ENCODE assay signal across 10 mouse cellular contexts in genomic region chr3:108087329-108087728, GRCm38 (mm10). TPM values are rescaled to one million over a fixed set of nuclear protein-coding genes. Genes with fewer than 3 reads are reported as not detected.
DNase-seq lines count a peak whose midpoint lies in the region; ATAC-seq and TF ChIP-seq lines count a peak whose summit lies in the region.
"Had no signal": no experiment of that assay in that cellular context is flagged by ENCODE, and none has a peak within 500 bp of the region (broad histone marks: within the 10 kb centered on the region; RNA-seq: fewer than 3 reads in every experiment).

No protein-coding gene starts in this region.

- peaks cover 28% of the 10 kb centered on the region for H3K4me1 ChIP-seq in lung, embryonic 14.5 days (ENCODE audit: insufficient read depth)
- peaks cover 44% of the 10 kb centered on the region for H3K4me1 ChIP-seq in intestine, embryonic 15.5 days (replicated peaks)
- H3K4me1 ChIP-seq in stomach, embryonic 15.5 days, result peaks cover 34% of the 10 kb centered on the region

- 83% methylated on average over 3 of the region's 3 CpGs for WGBS in lung, embryonic 14.5 days
- WGBS in intestine, embryonic 15.5 days, result 78% methylated on average over 3 of the region's 3 CpGs
- WGBS in stomach, embryonic 15.5 days, result 75% methylated on average over 3 of the region's 3 CpGs

- H3K4me3 ChIP-seq in gastrocnemius, adult 2 months, result no peak overlapping the region
- peak overlapping the region; percentile 77; the same call in 1 of the 2 replicates for H3K4me3 ChIP-seq in lung, embryonic 14.5 days (ENCODE audit: low read depth, low read length)
- H3K4me3 ChIP-seq in intestine, embryonic 15.5 days (replicated peaks), result no peak overlapping the region
- H3K4me3 ChIP-seq in stomach, embryonic 15.5 days (replicated peaks), result no peak overlapping the region

- H3K27me3 ChIP-seq in lung, embryonic 14.5 days (ENCODE audit: insufficient read depth, low read length), result no peaks in the 10 kb centered on the region
- H3K27me3 ChIP-seq in intestine, embryonic 15.5 days (replicated peaks), result no peaks in the 10 kb centered on the region
- no peaks in the 10 kb centered on the region for H3K27me3 ChIP-seq in stomach, embryonic 15.5 days (replicated peaks)

- peak overlapping the region; percentile 88 for H3K27ac ChIP-seq in gastrocnemius, adult 2 months
- 0 out of 2 replicates have a peak overlapping the region, but pooled peaks have one; percentile 50 for H3K27ac ChIP-seq in lung, embryonic 14.5 days (ENCODE audit: low read depth)
- H3K27ac ChIP-seq in intestine, embryonic 15.5 days, result 0 out of 2 replicates have a peak overlapping the region, but pooled peaks have one; percentile 27
- H3K27ac ChIP-seq in stomach, embryonic 15.5 days, result 0 out of 2 replicates have a peak overlapping the region, but pooled peaks have one; percentile 96
- H3K27ac ChIP-seq: macrophage had no signal

- no peaks in the 10 kb centered on the region for H3K36me3 ChIP-seq in lung, embryonic 14.5 days (ENCODE audit: insufficient read depth)
- H3K36me3 ChIP-seq in intestine, embryonic 15.5 days, result no peaks in the 10 kb centered on the region
- no peaks in the 10 kb centered on the region for H3K36me3 ChIP-seq in stomach, embryonic 15.5 days

- DNase-seq in gastrocnemius, adult 2 months, result no peak
- no peak for DNase-seq in gastrocnemius, adult 8-10 months (ENCODE audit: low spot score in 2 of 2)
- no peak for DNase-seq in lung, embryonic 14.5 days
- DNase-seq in lung, postnatal 36 days, result no peak
- no peak for DNase-seq in urinary bladder, adult 2 months (ENCODE audit: low spot score)
- no peak for DNase-seq in urinary bladder, adult 18-20 months (ENCODE audit: low spot score in 2 of 2)
- DNase-seq: cerebellum, adult 11 months had no signal

- H3K9me3 ChIP-seq in lung, embryonic 14.5 days (ENCODE audit: low read depth, low read length), result no peaks in the 10 kb centered on the region
- no peaks in the 10 kb centered on the region for H3K9me3 ChIP-seq in intestine, embryonic 15.5 days
- H3K9me3 ChIP-seq in stomach, embryonic 15.5 days, result no peaks in the 10 kb centered on the region

- H3K4me2 ChIP-seq in lung, embryonic 14.5 days, result peak overlapping the region; percentile 97
- H3K4me2 ChIP-seq in intestine, embryonic 15.5 days (replicated peaks), result peak overlapping the region; percentile 97
- H3K4me2 ChIP-seq in stomach, embryonic 15.5 days, result peak overlapping the region; percentile 95; the same call in 1 of the 2 replicates

- no peak overlapping the region for H3K9ac ChIP-seq in lung, embryonic 14.5 days
- H3K9ac ChIP-seq in intestine, embryonic 15.5 days, result no peak overlapping the region
- no peak overlapping the region for H3K9ac ChIP-seq in stomach, embryonic 15.5 days

- intact Hi-C loops in gastrocnemius, adult 2 months (cut with DNase I), result no loop called here

- TF ChIP-seq CTCF in gastrocnemius, adult 2 months (IDR thresholded peaks at IDR 0.05), result no peak
- no peak for TF ChIP-seq CTCF in lung, embryonic 14.5 days (IDR thresholded peaks at IDR 0.05; ENCODE audit: low read depth)

- ATAC-seq in lung, embryonic 14.5 days (ENCODE audit: insufficient read depth), result no peak
- ATAC-seq in intestine, embryonic 15.5 days, result no peak
- no peak for ATAC-seq in stomach, embryonic 15.5 days (ENCODE audit: insufficient read depth, low FRiP score, low read depth)

RNA-seq across cellular contexts. Expression of gene Ampd2, which starts 0.9 kb away (rescaled TPM):
- 1 to 10 TPM; 3.8 to 5.6 TPM for total RNA-seq in gastrocnemius, adult 2 months (2021)
- total RNA-seq in gastrocnemius, adult 8-10 months (2022), result 1 to 10 TPM; 3.1 to 4.4 (median 3.6) TPM
- polyA plus RNA-seq in lung, embryonic 14.5 days (2014; fragmentation: Nextera tagmentation; extraction: Ambion mirVana), result 31.4 and 37.4 TPM in 2 replicates
- polyA plus RNA-seq in intestine, embryonic 15.5 days (2015; fragmentation: Nextera tagmentation; extraction: Ambion mirVana), result 49.9 and 53.6 TPM in 2 replicates
- polyA plus RNA-seq in stomach, embryonic 15.5 days (2015; fragmentation: Nextera tagmentation; extraction: Ambion mirVana), result 49.0 and 56.1 TPM in 2 replicates
- polyA plus RNA-seq in urinary bladder, adult 2 months (2012; rRNA removed), result 33.5 and 37.8 TPM in 2 replicates

RNA-seq across cellular contexts. Expression of gene Gnat2, which starts 5.3 kb away (rescaled TPM):
- under 1 TPM; 0.26 to 0.36 TPM for total RNA-seq in gastrocnemius, adult 2 months (2021)
- total RNA-seq in gastrocnemius, adult 8-10 months (2022), result 1 to 10 TPM in 1 of 4 experiments, under 1 TPM in 3; 0.62 to 1.1 (median 0.82) TPM
- 0.50 and 0.97 TPM in 2 replicates for polyA plus RNA-seq in lung, embryonic 14.5 days (2014; fragmentation: Nextera tagmentation; extraction: Ambion mirVana)
- 1.9 and 2.8 TPM in 2 replicates for polyA plus RNA-seq in intestine, embryonic 15.5 days (2015; fragmentation: Nextera tagmentation; extraction: Ambion mirVana)
- polyA plus RNA-seq in stomach, embryonic 15.5 days (2015; fragmentation: Nextera tagmentation; extraction: Ambion mirVana), result 1.8 and 2.5 TPM in 2 replicates
- polyA plus RNA-seq in urinary bladder, adult 2 months (2012; rRNA removed), result 0.39 and 0.57 TPM in 2 replicates
- polyA plus RNA-seq: macrophage had no signal

RNA-seq across cellular contexts. Expression of gene Gstm4, which starts 42.6 kb away (rescaled TPM):
- 10 to 100 TPM; 10.9 to 12.1 TPM for total RNA-seq in gastrocnemius, adult 2 months (2021)
- 10 to 100 TPM; 11.7 to 18.7 (median 14.1) TPM for total RNA-seq in gastrocnemius, adult 8-10 months (2022)
- polyA plus RNA-seq in lung, embryonic 14.5 days (2014; fragmentation: Nextera tagmentation; extraction: Ambion mirVana), result 16.0 and 16.8 TPM in 2 replicates
- polyA plus RNA-seq in intestine, embryonic 15.5 days (2015; fragmentation: Nextera tagmentation; extraction: Ambion mirVana), result 33.0 and 33.9 TPM in 2 replicates
- 23.0 and 28.8 TPM in 2 replicates for polyA plus RNA-seq in stomach, embryonic 15.5 days (2015; fragmentation: Nextera tagmentation; extraction: Ambion mirVana)
- 128 and 151 TPM in 2 replicates for polyA plus RNA-seq in urinary bladder, adult 2 months (2012; rRNA removed)

RNA-seq across cellular contexts. Expression of gene Gnai3, which starts 58.6 kb away (rescaled TPM):
- 10 to 100 TPM; 12.0 to 13.8 TPM for total RNA-seq in gastrocnemius, adult 2 months (2021)
- 10 to 100 TPM in 3 of 4 experiments, 1 to 10 TPM in 1; 7.7 to 11.5 (median 10.5) TPM for total RNA-seq in gastrocnemius, adult 8-10 months (2022)
- polyA plus RNA-seq in lung, embryonic 14.5 days (2014; fragmentation: Nextera tagmentation; extraction: Ambion mirVana), result 172 and 178 TPM in 2 replicates
- polyA plus RNA-seq in intestine, embryonic 15.5 days (2015; fragmentation: Nextera tagmentation; extraction: Ambion mirVana), result 165 and 183 TPM in 2 replicates
- 161 and 169 TPM in 2 replicates for polyA plus RNA-seq in stomach, embryonic 15.5 days (2015; fragmentation: Nextera tagmentation; extraction: Ambion mirVana)
- polyA plus RNA-seq in urinary bladder, adult 2 months (2012; rRNA removed), result 70.4 and 75.8 TPM in 2 replicates

Comparison
In these comparisons a context has a peak if more than half of its experiments do, and no peak if none do; other contexts are left out.
1. H3K27ac ChIP-seq: peak in every context shown above with its lines; median percentile 96 in stomach, embryonic 15.5 days; 88 in gastrocnemius, adult 2 months; 50 in lung, embryonic 14.5 days; 27 in intestine, embryonic 15.5 days.